Mouse (Mus musculus): ENCODE measurements at regions not wholly inside any gene's neighbourhood (a gene's known extent, or its start where the extent isn't known, plus 50 kb on each side); places are given as distances from the start of the nearest gene placed in this dataset.

- TF ChIP-seq CTCF (IDR thresholded peaks at IDR 0.05; ENCODE audit: borderline replicate concordance, insufficient read depth, low read length) (no peak), POLR2A (IDR thresholded peaks at IDR 0.05; ENCODE audit: low read depth, low read length) (no peak)
These were observed 159.9 kb upstream of the Tmco5 start for GRCm38 (mm10) chr2:116718637-116719036.

All from embryonic fibroblast, embryonic 13.5 days (primary cell).